Mouse (Mus musculus): ENCODE data around the gene Sned1.
A peak's percentile ranks its signal among the peaks of the same experiment; 100 is the strongest.
"Not testable (repeated sequence)": the region's sequence is repeated elsewhere in the genome, so short reads cannot be mapped to it uniquely, and the experiment has no call there.

Sned1 gene

DNA sequence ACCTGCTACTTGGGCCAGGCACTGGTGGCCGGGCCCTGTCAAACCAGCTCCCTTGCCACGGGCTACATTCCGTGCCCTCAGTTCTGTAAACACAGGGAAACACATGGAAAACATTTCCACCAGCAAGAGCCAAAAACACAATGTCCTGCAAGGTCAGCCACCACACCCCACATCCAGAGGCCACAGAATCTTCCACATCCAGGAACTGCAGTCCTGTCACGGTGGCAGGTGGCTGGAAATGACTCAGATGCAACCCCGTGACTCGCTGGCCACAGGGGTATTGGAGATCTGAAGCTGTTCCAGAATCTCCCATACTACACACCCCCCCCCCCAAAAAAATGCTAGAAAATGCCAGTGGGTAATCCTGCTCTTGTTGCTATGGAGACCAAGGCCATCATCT lies 6.4 kb upstream of the Sned1 start:
- DNase-seq (ENCODE audit: low spot score) = peak; percentile 37

GRCm38 (mm10) chr1:93229626-93230025 lies 6.0 kb upstream of the Sned1 start:
- peak; percentile 17 for DNase-seq (ENCODE audit: low spot score)

- DNase-seq (ENCODE audit: low spot score) = no peak
Observed at GRCm38 (mm10) chr1:93236545-93236924, 894 bp downstream of the Sned1 start.

DNA sequence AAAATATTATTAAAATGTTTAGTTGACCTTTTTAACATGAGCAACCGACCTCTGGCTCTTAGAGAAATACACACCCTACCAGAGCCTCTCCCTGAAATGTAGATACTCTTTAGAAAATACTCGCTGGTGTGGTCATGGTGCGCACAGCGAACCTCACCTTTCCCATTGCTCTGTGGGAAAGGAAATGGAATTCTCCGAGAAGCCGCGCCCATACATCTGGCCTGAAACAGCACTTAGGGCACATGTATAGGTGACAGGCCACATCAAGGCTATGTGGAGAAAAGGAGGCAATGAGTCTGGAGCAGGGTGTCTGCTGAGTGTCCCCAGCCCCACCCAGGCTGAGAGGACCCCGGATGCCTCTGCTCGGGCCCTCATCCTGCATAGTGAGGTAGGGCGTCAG lies 2.0 kb downstream of the Sned1 start:
- no peak for DNase-seq (ENCODE audit: low spot score)

GRCm38 (mm10) chr1:93238201-93238600 lies 2.6 kb downstream of the Sned1 start:
- DNase-seq (ENCODE audit: low spot score) = no peak

DNA sequence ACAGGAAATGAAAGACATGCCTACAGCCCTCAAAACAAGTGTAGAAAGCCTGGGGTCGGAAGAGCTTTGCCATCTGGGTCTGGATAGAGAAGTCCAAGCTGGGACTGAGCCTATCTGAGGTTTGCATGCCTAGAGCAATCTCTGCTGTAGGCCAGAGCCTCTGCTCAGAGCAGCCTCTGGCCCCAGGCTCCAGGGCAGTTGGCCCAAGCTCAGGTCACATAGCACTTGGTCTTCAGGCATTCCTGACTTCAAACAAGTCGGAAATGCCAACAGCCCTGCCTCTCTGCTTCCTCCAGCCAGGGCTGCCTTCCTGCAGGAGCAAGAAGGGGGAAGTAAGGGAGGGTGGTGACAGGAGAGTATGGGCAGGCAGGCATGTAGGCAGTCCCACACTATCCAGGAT lies 10.3 kb downstream of the Sned1 start:
- no peak for DNase-seq (ENCODE audit: low spot score)

- no peak for DNase-seq (ENCODE audit: low spot score)
Observed at GRCm38 (mm10) chr1:93252586-93252985, 16.9 kb downstream of the Sned1 start.

- no peak for DNase-seq (ENCODE audit: low spot score)
Observed at GRCm38 (mm10) chr1:93255761-93256160, 20.1 kb downstream of the Sned1 start.

DNA sequence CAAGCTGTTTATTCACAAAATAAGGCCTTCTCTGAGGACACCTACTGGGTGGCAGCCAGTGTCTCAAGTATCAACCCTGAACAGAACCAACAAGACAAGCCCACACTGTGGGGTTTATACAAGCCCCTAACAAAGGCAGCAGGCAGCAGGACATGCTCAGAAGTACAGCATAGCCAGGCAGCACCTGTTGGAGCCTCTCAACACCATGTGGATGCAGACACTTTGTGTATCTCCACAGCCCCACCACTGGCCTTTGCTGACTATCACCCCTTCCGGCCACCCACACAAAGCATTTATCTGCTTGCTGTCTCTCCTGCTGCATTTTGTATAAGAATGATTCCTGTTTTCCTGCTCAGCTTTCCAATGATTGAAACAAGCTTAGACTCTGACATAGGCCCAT lies 21.9 kb downstream of the Sned1 start:
- DNase-seq (ENCODE audit: low spot score) = no peak

GRCm38 (mm10) chr1:93267207-93267606 lies 31.6 kb downstream of the Sned1 start:
- peak; percentile 19 for DNase-seq (ENCODE audit: low spot score)

DNA sequence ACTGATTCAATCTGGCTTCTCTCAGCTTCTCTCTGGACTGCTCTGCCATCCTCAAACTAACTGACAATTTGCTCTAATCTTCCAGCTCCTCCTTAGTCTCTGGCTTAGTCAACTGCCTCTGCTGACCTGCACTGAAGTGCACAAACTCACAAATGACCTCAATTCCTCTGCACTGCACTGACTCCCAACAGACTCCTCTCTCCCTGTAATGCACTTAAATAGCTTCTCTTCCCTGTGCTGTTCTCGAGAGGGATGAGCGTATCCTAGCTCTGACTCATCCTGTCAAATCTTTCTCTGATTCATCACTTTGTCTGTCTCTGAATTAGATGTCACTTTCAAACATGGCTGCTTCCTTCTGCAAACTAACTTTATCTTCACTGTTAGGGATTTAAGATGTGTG lies 32.6 kb downstream of the Sned1 start:
- no peak for DNase-seq (ENCODE audit: low spot score)

- DNase-seq (ENCODE audit: low spot score) = no peak
Observed at GRCm38 (mm10) chr1:93270516-93271240, 35.0 kb downstream of the Sned1 start.

- DNase-seq (ENCODE audit: low spot score) = no peak
Observed at GRCm38 (mm10) chr1:93271751-93272150, 36.1 kb downstream of the Sned1 start.

DNA sequence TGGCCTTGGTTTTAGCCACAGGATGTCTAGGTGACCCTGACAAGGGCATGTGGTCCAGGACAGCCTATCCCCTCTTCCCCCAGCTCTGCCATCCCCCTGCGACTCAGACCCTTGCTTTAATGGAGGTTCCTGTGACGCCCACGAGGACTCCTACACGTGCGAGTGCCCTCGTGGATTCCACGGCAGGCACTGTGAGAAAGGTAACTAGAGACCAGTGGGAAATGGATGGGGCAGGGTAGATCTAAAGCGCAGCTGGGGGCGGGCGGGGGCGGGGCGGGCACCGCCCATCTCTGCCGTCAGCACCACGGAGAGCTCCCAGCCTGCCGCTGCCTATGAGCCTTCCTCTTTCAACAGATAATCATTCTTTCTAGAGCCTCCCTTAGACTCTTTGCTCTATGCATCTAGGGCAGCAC lies 36.8 kb downstream of the Sned1 start:
- DNase-seq (ENCODE audit: low spot score) = no peak

DNA sequence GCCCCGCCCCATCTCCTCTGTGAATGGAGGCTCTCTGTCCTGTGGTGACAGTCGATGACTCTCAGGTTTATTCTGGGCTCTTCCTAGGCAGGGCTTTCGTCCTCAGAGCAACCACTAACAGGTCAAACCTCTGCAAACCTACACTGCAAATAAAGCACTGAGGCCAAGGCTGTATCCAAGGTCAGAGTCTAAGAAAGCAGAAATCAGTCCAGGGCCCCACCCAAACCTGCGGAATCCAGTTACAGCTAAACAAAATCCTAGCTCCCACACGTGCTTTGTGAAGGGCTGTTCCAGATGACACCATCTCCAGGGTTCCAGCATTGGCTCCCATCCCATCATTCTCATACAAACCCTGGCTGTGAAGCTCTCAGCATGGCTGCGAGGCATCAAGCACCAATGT lies 39.9 kb downstream of the Sned1 start:
- DNase-seq (ENCODE audit: low spot score) = no peak

GRCm38 (mm10) chr1:93277041-93277440 lies 41.4 kb downstream of the Sned1 start:
- DNase-seq (ENCODE audit: low spot score) = no peak

- DNase-seq (ENCODE audit: low spot score) = no peak
Observed at GRCm38 (mm10) chr1:93289678-93290214, 54.1 kb downstream of the Sned1 start.

- no peak for DNase-seq (ENCODE audit: low spot score)
Observed at GRCm38 (mm10) chr1:93290956-93291355, 55.3 kb downstream of the Sned1 start.

- no peak for DNase-seq (ENCODE audit: low spot score)
Observed at GRCm38 (mm10) chr1:93291591-93291990, 56.0 kb downstream of the Sned1 start.

DNA sequence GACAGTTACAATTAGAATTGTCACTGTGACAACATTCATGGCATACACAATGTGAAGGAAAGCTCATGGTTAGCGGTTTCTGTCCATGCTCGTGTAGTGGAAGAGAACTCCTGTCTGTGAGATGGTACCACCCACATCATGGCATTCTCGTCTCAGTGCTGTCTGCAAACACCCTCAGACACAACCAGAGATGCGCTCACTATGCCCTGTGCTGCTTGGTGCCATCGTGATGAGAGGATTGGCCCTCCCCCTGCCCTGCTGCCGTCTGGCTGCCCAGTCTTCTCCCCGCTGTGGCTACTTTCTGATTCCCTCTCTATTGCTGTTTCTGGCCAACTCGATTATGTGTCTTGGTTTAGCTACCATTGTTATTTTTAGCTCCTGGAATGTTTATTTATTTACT lies 56.4 kb downstream of the Sned1 start:
- no peak for DNase-seq (ENCODE audit: low spot score)

GRCm38 (mm10) chr1:93294491-93294890 lies 58.9 kb downstream of the Sned1 start:
- DNase-seq (ENCODE audit: low spot score) = not testable (repeated sequence)

GRCm38 (mm10) chr1:93299791-93300190 lies 64.2 kb downstream of the Sned1 start:
- no peak for DNase-seq (ENCODE audit: low spot score)

DNA sequence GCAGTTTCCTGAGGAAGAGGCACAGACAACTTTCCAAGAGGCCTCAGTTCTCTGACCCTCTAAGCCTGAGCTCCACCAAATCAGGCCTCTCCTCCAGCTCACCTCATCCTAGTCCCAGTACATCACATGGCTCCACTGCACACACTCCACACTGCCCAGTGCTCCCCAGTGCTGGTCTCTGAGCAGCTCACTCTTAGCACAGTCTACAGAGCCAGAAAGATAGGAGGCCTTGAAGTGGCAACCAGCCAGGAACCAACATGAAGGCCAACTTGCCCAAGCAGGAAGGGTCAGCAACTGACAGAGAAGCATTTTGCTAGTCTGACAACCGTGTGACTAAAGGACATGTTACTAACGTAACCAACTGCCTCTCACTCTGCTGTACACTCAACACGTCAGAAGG lies 64.9 kb downstream of the Sned1 start:
- DNase-seq (ENCODE audit: low spot score) = no peak

Data from MN1 (cell line).